Mouse (Mus musculus): ENCODE data around the gene Cdk17. TPM values are rescaled to one million over a fixed set of nuclear protein-coding genes. Genes with fewer than 3 reads are reported as not detected.

Cdk17 gene
- polyA plus RNA-seq, 1 experiment from 2014 or later: 29.9 TPM

- DNase-seq (ENCODE audit: low read depth, low spot score): no peak
- in situ Hi-C loops (cut with MboI; ENCODE audit: low pct_unique_long_range_greater_than_20kb): loop anchor here (5.0 to 10.0 kb wide), 4 partner anchors 75 to 265 kb away; no protein-coding TSS in a partner anchor
- no peaks in the 10 kb centered on the region for H3K27me3 ChIP-seq
- no peak for TF ChIP-seq CTCF (IDR thresholded peaks at IDR 0.05)
- CTCF ChIA-PET: interaction anchor here (2.6 kb wide), 1 partner anchor 132 kb away, joined by 11 read pairs; no protein-coding TSS in a partner anchor
- POLR2A ChIA-PET: interaction anchor here (0.6 to 1.7 kb wide), 8 partner anchors 21 to 133 kb away, joined by 3 to 6 read pairs (median 4); no protein-coding TSS in a partner anchor
- ATAC-seq: peak; percentile 32
These were observed 801 bp upstream of the Cdk17 start for GRCm38 (mm10) chr10:93159651-93160496.

GRCm38 (mm10) chr10:93160497-93160806, 223 bp upstream of the Cdk17 start:
- no peaks in the 10 kb centered on the region for H3K27me3 ChIP-seq
- peak; percentile 99 for TF ChIP-seq CTCF (IDR thresholded peaks at IDR 0.05)
- ChIA-PET POLR2A (interaction anchor here (0.7 to 1.9 kb wide), 8 partner anchors 21 to 132 kb away, joined by 3 to 6 read pairs (median 4); partner anchors contain the start of gene Cfap54), CTCF (interaction anchor here (1.0 to 2.6 kb wide), 4 partner anchors 35 to 132 kb away, joined by 3 to 11 read pairs (median 7); no protein-coding TSS in a partner anchor)
- ATAC-seq (peak; percentile 92), DNase-seq (ENCODE audit: low read depth, low spot score) (no peak)
- in situ Hi-C loops (cut with MboI; ENCODE audit: low pct_unique_long_range_greater_than_20kb): loop anchor here (10.0 kb wide), 2 partner anchors 74 to 264 kb away; no protein-coding TSS in a partner anchor

- DNase-seq (ENCODE audit: low read depth, low spot score) (no peak), ATAC-seq (peak; percentile 34)
- POLR2A ChIA-PET: interaction anchor here (0.7 to 1.9 kb wide), 5 partner anchors 34 to 111 kb away, joined by 3 to 8 read pairs (median 5); partner anchors contain the start of gene Cfap54
- CTCF ChIA-PET: interaction anchor here (1.0 to 2.6 kb wide), 6 partner anchors 33 to 131 kb away, joined by 3 to 11 read pairs (median 3); no protein-coding TSS in a partner anchor
- no peak for TF ChIP-seq CTCF (IDR thresholded peaks at IDR 0.05)
- no peaks in the 10 kb centered on the region for H3K27me3 ChIP-seq
- in situ Hi-C loops (cut with MboI; ENCODE audit: low pct_unique_long_range_greater_than_20kb): loop anchor here (10.0 kb wide), 2 partner anchors 73 to 263 kb away; no protein-coding TSS in a partner anchor
These were observed 1.0 kb downstream of the Cdk17 start for GRCm38 (mm10) chr10:93161511-93162275.

- ATAC-seq (no peak), DNase-seq (ENCODE audit: low read depth, low spot score) (no peak)
- in situ Hi-C loops (cut with MboI; ENCODE audit: low pct_unique_long_range_greater_than_20kb): loop anchor here (10.0 kb wide), 2 partner anchors 72 to 262 kb away; no protein-coding TSS in a partner anchor
- no peaks in the 10 kb centered on the region for H3K27me3 ChIP-seq
- CTCF ChIA-PET: interaction anchor here (1.0 to 2.6 kb wide), 4 partner anchors 33 to 130 kb away, joined by 3 to 11 read pairs (median 7); no protein-coding TSS in a partner anchor
- POLR2A ChIA-PET: interaction anchor here (0.7 to 1.9 kb wide), 3 partner anchors 81 to 110 kb away, joined by 3 to 8 read pairs (median 5); partner anchors contain the start of gene Cfap54
- TF ChIP-seq CTCF (IDR thresholded peaks at IDR 0.05): no peak
These were observed 1.7 kb downstream of the Cdk17 start for GRCm38 (mm10) chr10:93162276-93162971.

GRCm38 (mm10) chr10:93162972-93163660, 2.4 kb downstream of the Cdk17 start:
- CTCF ChIA-PET: interaction anchor here (2.6 kb wide), 1 partner anchor 32 kb away, joined by 11 read pairs; no protein-coding TSS in a partner anchor
- DNase-seq (ENCODE audit: low read depth, low spot score): no peak
- in situ Hi-C loops (cut with MboI; ENCODE audit: low pct_unique_long_range_greater_than_20kb): loop anchor here (10.0 kb wide), 2 partner anchors 72 to 262 kb away; no protein-coding TSS in a partner anchor
- POLR2A ChIA-PET: no interaction called here
- H3K27me3 ChIP-seq: no peaks in the 10 kb centered on the region
- no peak for TF ChIP-seq CTCF (IDR thresholded peaks at IDR 0.05)
- no peak for ATAC-seq

- in situ Hi-C loops (cut with MboI; ENCODE audit: low pct_unique_long_range_greater_than_20kb): loop anchor here (10.0 kb wide), 2 partner anchors 71 to 261 kb away; no protein-coding TSS in a partner anchor
- DNase-seq (ENCODE audit: low read depth, low spot score) (no peak), ATAC-seq (no peak)
- ChIA-PET CTCF (no interaction called here), POLR2A (interaction anchor here (0.6 kb wide), 1 partner anchor 81 kb away, joined by 5 read pairs; no protein-coding TSS in a partner anchor)
- TF ChIP-seq CTCF (IDR thresholded peaks at IDR 0.05): no peak
- H3K27me3 ChIP-seq: no peaks in the 10 kb centered on the region
These were observed 3.2 kb downstream of the Cdk17 start for GRCm38 (mm10) chr10:93163711-93164488.

- ATAC-seq: no peak
These were observed 5.0 kb downstream of the Cdk17 start for GRCm38 (mm10) chr10:93165416-93166381.

More at GRCm38 (mm10) chr10:93165416-93166381, 5.0 kb downstream of the Cdk17 start:
- POLR2A ChIA-PET: interaction anchor here (0.6 to 1.0 kb wide), 3 partner anchors 13 to 116 kb away, joined by 3 to 7 read pairs (median 3); no protein-coding TSS in a partner anchor
- DNase-seq (ENCODE audit: low read depth, low spot score): no peak
- CTCF ChIA-PET: interaction anchor here (0.6 to 1.3 kb wide), 5 partner anchors 13 to 48 kb away, joined by 3 to 5 read pairs (median 3); no protein-coding TSS in a partner anchor
- in situ Hi-C loops (cut with MboI; ENCODE audit: low pct_unique_long_range_greater_than_20kb): loop anchor here (10.0 kb wide), 2 partner anchors 69 to 259 kb away; no protein-coding TSS in a partner anchor
- TF ChIP-seq CTCF (IDR thresholded peaks at IDR 0.05): no peak
- no peaks in the 10 kb centered on the region for H3K27me3 ChIP-seq
